Mouse (Mus musculus): ENCODE results near the gene Gm20696.

GRCm38 (mm10) chr6:99677325-99677724 lies 10.7 kb upstream of the Gm20696 start:
- TF ChIP-seq POLR2A (IDR thresholded peaks at IDR 0.05; ENCODE audit: low read depth, low read length) (no peak), CTCF (IDR thresholded peaks at IDR 0.05; ENCODE audit: extremely low read depth, insufficient read depth, insufficient read length, insufficient replicate concordance) (no peak)
